Mouse (Mus musculus): ENCODE results near the gene Brd3os. TPM values are rescaled to one million over a fixed set of nuclear protein-coding genes. Genes with fewer than 3 reads are reported as not detected.

Gene Brd3os
- total RNA-seq, 2 experiments from 2014 or later: 23.6 to 27.2 TPM

DNA sequence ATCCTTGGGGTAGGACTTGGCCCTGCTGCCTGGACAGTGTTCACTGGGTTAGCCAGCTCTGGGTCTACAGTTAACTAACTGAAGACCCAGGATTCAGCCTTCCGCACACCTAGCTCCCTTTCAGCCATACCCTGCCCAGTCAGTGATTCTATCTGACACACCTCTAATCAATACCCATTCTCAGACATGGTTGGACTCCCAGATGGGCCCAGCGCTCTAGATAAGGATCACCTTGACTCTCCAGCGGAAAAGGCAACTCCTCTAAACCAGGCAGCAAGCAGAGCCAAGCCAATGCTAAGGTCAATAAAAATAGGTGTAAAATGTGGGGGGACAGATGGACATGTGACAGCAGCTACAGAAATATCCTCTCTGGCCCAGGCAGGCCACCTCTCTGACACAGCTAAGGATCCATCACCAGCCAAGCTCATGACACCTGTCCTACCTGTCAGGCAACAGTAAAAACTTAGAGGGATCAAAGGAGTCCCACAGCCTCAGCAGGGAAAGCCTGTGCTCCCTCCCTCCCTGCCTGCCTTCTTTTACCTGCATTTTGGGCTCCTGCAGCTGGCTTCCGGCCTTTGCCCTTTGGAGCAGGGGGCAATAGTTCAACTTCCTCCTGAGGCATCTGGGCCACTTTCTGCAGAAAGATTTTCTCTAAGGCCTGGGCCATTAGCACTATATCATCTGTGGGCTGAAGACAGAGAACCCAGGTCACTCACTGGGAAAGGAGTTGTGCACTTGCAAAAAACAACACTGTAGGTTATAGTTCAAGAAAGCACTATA is 19.9 kb downstream of the Brd3os start:
- no peak for DNase-seq
- intact Hi-C loops (cut with DNase I): no loop called here

DNA sequence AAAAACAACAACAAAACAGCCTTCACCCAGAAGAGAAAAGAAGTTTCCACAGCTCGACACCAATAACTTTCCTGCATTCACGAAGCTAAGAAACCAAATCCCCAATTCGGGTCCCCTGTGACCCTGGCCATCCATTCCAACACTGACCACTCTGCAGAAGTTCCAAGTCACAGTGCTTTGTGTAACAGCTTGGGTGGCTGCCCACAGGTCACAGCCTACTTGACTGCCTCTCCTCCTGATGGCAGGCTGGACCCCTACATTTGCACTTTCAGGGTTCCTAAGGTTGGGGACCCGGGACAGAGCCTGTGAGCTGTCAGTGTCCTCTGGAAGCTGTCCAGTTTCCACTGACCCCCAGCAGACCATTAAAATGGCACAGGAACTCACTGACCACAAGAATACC is 20.8 kb downstream of the Brd3os start:
- no peak for DNase-seq
- intact Hi-C loops (cut with DNase I): no loop called here

DNA sequence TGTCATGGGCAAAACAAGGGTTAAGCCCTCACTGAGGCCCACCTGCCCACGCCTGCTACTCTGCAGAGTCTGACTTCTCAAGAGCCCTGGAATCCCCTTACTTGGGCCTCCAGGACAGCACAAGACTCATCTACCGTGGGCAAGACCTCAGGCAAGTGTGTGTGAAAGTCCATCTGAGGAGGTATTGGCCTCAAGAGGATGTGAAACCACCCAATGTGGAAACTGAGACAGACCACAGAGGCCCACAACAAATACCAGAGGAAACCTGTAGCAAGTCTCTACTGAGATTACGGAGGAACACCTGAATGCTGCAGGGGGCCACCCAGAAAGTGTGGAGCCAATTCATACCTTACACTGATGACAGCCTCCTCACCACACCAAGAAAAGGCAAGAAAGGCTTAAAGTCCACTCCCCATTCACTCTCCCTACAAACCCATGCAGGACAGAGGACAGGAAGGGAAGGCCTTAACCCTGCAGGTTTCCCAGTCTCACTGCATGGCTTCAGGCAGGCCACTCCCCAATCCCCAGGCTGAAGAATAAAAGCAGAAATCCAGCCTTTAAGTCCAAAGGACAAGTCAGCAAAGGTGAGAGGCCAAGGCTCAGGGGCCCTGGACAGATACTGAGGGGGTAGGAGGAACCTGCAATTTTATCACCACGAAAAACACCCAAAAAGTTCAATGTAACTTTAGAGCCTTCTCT is 27.3 kb downstream of the Brd3os start:
- no peak for DNase-seq
- intact Hi-C loops (cut with DNase I): no loop called here

DNA sequence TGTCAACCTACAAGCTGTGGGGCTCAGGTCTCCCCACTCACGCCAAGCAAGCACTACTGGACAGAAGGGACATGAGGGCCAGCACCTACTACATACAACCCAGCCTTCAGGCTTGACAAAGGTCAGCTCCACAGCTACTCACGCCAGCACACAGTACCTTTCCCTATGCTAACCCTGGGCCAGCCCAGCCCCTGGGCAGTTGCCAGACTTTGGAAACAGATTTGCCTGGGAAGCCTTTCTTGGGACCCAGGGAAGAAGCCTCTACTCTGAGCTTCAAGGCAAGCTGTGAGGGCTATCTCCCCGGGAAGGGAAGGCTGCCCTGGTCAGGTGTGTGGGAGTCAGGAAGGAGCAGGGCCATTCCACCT is 27.8 kb downstream of the Brd3os start:
- DNase-seq: no peak
- intact Hi-C loops (cut with DNase I): loop anchor here (5.0 kb wide), 1 partner anchor 47 kb away; the partner anchor contains the start of gene Wdr5

DNA sequence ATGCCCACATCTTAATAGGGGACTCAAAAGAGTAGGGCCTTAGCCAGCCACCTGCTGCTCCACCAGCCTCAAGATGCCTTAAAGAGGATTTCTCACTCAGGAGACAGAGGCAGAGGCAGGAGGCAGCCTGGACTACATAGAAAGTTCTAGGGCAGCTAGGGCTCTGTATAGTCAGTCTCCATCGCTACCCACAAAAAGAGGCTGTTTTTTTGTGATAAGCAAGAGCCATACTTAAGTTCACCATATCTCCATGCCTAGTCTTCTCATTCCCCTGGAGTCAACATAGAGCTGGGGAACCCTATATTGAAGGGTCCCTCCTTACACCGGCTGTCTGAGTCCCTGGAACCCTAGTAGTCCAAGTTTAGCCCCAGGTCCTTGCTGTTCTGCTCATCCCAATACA is 28.4 kb downstream of the Brd3os start:
- intact Hi-C loops (cut with DNase I): loop anchor here (5.0 kb wide), 1 partner anchor 47 kb away; the partner anchor contains the start of gene Wdr5

DNA sequence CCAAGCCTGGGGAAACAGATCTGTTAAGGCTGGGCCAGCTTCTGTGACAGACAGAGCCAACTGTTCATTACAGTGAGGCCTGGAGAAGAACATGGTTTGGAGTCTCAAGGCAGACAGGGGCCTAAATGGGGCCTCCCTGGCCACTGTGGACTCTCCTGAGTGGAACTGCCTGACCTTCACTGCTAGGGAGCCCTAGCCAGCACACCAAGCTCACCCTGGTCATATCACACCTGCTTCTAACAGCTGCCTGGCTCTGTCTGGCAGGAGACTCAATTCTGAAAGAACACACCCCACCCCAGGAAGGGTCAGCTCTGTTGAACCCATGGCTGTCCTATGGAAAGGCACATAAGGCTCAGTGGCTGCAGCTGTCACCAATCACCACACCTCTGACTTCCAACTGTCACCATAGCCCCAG is 29.1 kb downstream of the Brd3os start:
- intact Hi-C loops (cut with DNase I): loop anchor here (5.0 kb wide), 1 partner anchor 46 kb away; the partner anchor contains the start of gene Wdr5
- no peak for DNase-seq

More for the DNA sequence above, 28.4 kb downstream of the Brd3os start:
- no peak for DNase-seq

DNA sequence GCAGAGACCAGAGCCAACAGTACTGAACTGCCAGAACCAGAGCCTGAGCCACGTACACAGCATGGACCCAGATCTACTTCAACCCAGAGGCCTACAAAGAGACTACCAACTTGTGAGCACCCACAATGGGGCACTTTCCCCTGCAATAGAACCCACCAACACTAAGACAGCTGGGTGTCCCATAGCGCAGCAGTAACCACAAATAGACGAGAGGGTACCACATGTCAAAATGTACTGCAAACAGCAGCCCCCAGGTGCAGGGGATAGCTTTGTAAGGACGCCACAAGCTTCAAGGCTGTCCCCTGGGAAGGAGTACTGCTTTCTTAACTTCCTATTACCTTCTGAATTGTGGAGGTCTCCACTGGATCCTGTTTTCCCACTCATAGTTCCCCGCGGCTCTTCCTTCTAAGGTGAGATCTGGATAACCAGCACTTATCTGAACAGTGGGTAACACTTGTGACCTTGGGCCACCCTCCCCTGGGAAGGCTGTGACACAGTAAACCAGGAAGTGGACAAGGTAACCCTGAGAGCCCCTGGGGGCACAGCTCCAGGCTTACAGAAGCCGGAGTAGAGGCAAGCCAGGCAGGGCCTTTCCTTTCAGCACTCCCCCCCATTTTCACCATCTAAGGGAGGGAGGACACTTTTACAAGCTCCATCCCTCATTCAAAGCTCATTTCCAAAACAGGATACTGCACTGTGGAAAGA is 31.1 kb downstream of the Brd3os start:
- no peak for DNase-seq
- intact Hi-C loops (cut with DNase I): loop anchor here (5.0 kb wide), 1 partner anchor 44 kb away; the partner anchor contains the start of gene Wdr5

DNA sequence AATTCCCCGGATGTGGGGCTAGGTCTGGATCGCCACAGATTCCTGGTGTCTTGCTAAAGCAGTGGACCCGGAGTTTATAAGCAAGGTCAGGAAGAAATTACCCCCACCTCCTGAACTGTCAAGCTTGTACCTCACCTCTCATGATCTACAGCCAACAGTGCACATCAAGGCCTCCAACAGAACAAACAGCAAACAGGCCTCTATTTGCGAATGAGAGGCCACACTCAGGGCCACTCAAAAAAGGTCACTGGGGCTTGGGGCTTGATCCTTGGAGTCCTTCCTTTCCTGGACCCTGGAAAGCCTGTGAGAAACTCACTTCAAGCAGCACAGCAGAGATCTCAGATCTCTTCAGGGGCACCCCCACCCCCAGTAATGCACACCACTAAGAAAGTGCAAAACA is 31.8 kb downstream of the Brd3os start:
- intact Hi-C loops (cut with DNase I): loop anchor here (5.0 kb wide), 1 partner anchor 43 kb away; the partner anchor contains the start of gene Wdr5
- DNase-seq: no peak

DNA sequence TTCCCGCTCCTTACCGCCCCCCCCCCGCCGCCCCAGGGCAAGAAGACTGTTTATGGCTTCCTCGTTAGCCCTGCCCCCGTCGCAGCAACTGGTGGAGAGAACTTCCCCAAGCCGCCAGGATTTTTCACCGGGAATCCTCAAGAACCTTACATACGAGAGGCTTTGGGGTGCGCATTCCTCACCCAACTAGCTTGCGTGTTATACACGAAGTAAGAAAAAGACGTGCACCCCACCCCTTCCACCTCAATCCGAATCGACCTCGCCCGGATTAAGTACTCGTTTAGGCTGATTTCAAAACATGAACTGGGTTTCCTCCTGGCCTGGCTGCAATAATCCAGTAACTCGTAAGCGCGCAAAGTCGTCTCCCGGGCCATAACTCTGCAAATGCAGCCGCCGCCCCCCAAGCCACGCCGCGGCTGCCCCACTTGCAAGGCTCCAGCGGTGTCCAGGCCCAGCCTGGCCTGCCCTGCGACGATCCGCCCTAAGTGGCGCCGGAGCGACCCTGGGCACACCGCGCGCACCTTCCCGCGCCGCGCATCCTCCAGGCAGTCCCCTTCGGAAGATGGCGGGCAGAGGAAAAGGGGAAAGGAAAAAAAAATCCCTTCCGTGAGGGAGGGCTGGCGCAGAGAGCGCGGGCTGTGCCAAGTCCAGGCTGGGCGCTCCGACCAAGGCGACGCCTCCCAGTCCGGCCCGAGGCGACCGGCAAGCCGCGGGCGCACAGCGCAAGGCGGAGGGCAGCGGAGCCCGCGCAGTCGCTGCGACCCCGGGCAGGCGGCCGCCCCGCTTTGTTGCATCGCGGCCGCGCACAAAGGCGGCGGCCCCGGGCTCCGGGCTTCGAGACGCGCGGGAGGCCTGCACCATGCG is 32.7 kb downstream of the Brd3os start:
- peak; percentile 58 for DNase-seq
- intact Hi-C loops (cut with DNase I): loop anchor here (5.0 kb wide), 1 partner anchor 42 kb away; the partner anchor contains the start of gene Wdr5

DNA sequence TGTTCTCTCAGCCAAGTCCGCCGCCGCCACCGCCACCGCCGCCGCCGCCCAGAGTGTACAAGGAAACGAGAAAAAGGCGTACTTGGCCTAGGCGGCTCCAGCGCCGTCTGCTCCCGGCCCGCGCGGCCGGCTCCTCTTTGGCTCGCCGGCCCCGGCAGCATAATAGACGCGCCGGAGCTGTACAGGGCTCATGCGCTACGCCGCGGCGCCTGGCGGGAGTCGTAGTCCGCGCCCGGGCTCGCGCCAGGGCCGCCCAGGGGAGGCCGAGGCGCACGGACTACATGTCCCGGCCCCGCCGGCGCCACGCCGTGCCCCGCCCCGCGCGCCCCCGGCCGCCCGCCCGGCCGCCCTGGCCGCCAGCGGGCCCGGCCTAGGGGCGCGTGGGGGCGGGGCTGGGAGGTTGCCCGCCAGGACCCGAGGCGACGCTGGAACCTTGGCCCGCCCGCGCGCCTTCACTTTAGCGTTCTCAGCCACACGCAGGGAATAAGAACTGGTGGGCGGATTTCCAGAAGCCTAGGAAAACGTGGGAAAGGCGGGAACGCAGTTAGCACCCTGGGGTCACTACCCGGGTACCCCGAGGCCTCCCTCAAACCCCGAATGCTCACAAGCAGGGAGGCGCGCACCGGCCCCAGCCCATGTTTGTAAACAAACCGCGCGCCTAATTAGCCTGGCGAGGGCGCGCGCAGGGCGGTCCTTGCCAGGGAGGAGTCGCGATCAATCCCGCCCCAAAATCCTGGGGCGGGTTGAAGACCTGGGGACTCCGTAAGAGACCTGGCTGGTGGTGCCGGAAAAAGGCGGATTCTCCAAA is 33.6 kb downstream of the Brd3os start:
- DNase-seq: peak; percentile 95
- intact Hi-C loops (cut with DNase I): no loop called here

DNA sequence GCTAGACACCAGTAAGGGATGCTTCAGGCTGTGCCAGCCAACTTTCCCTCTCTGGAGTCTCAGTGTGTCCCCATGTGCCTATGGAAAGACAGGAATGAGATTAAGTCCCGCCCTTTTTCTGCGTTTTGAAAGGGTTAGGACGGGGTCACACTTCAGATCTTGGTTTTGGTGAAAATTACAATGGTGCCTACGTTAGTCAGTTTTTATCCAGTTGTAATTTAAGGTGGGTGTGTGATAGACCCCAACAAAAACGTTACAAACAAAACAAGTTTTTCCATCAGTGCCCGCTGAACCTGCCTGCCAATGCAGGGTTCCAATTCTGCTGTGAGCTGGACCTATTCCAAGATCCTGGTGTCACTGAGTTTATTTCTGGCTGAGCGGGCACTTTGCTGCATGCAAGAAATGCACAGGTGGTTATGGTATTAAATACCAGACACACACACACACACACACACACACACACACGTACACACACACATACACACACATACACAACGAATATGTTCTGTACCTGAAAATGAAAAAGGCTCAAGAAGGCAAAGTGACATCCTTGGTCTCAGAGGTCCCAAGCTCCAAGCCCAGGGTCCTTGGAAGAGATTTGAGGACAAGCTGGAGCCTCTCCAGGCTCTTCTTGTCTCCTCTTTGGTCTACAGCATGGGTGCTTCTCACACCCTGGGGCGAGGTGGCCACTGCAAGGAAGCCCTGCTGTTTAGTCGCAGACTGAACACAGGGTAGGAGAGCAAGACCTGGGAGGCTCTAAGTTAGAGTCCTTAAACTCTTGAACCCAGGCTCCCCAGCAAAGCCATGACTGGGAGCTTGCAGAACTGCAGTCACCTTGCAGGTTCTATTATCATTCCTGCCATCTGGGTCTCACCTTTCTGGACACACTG is 34.4 kb downstream of the Brd3os start:
- intact Hi-C loops (cut with DNase I): no loop called here
- peak; percentile 65 for DNase-seq

DNA sequence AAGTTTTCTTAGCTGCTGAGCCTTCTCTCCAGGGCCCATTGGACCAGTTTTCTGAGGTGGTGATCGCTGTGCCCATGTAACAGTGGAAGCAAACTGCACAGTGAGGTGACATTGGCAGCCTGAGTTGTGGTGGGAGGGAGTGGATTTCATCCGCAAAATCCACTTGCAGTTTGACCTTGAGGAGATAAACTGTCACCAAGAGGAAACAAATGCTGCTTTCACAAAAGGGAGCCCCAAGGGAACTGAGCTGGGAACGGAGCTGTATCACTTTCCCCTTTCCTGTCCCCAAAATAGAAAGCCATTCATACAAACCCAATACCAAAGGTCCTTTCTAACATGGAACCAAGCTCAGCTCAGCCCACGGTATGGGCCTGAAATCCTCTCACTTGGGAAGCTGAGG is 37.7 kb downstream of the Brd3os start:
- no peak for DNase-seq
- intact Hi-C loops (cut with DNase I): no loop called here

DNA sequence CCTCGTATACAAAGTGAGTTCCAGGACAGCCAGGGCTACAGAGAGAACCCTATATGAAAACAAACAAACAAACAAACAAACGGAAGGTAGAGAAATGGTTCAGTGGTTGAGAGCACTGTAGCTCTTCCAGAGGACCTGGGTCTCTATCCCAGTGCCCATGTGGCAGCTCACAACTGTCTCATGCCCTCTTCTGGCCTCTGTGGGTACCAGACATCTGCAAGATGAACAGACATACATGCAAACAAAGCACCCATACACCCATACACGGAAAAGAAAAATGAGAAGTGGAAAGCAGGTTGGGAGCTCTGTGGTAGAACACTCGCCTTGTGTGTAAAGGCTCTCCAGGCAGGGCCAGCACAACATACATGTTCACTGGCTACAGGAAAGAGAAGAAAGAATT is 38.2 kb downstream of the Brd3os start:
- intact Hi-C loops (cut with DNase I): no loop called here

DNA sequence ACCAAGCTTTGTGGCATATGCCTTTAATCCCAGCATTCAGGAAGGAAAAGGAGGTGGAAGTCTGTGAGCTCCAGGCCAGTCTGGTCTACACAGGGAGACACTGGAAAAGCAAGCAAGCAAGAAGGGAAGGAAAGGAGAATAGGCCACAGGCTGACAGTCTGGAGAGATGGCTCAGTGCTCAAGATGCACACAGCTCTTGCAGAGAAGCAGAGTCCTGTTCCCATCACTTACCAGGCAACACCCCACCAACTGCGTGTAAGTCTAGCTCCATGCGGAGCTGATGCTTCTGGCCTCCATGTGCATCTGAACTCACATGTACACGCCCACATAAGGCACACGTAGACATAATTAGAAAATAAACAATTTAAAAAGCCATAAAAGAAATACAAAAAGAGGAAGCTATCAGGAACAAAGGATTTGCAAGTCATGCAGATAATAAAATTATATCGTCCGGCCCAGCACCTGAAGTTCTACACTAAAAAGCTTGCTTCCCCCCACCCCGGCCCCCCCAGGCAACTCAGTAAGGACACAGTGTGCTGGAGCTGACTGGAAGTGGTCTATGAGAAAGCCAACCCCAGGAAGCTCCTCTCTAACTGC is 40.2 kb downstream of the Brd3os start:
- no peak for DNase-seq
- intact Hi-C loops (cut with DNase I): no loop called here

More for the DNA sequence above, 38.2 kb downstream of the Brd3os start:
- no peak for DNase-seq

DNA sequence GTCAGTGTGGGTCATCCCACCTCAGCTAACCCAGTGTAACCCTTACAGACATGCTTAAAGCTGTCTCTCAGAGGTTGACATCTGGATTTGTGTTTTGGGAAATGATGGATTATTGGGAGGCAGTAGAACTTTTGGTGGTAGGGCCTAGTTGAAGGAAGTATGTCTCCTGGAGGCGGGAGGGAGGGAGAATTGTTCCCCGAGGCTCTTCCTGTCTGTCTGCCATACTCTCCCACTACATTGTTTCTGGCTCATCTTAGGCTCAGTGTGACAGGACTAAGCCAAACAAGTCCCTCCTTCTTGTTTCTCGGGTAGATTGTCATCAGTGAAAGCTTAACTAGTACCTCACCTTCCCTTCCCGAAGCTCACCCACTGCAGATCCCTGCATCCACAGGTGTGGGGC is 44.6 kb downstream of the Brd3os start:
- intact Hi-C loops (cut with DNase I): no loop called here
- DNase-seq: no peak

DNA sequence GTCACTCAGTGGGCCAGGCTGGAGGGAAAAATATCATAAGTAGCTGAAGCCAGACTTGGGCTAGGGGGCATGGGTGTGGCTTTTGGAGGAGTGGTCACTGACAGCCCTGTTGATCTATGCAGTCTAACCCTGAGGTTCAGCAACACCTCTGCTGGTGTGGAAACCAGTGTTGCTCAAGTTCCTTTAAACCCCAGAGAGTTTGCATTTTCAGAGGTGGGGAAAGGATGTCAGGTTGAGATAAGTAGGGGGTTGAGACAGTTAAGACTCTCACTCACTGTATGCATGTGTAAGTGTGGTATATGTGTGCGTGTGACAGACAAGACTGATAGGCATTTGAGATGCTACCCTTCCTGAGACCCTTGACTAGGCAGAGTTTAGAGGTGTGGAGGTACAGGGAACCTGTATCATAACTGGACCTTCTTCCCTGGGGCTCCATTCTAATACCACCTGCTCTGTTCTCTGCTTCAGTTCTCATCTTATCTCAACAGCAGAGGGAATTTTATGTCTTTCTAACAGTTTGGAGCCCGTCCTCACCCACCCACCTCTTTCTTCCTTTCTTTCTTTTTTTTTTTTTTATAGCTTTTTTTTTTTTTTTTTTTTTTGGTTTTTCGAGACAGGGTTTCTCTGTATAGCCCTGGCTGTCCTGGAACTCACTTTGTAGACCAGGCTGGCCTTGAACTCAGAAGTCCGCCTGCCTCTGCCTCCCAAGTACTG is 45.4 kb downstream of the Brd3os start:
- intact Hi-C loops (cut with DNase I): no loop called here
- DNase-seq: no peak

DNA sequence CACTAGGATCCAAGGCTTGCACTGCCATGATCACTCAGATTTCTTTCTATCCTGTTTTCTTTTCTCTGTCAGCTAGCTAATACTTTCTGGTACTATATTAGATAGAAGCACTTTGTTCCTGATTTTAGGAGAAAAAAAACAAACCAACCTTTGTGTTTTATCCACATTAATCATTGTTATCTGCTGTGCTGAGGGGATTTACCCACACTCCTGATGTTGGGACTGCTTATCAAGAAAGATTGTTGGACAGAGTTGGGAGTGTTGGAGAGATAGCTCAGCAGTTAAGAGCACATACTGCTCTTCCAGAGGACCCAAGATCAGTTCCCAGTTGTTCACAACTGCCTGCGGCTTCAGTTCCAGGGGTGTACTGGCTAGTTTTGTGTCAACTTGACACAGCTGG is 46.2 kb downstream of the Brd3os start:
- intact Hi-C loops (cut with DNase I): no loop called here
- DNase-seq: no peak
